Comparison of ENCODE assay signal across 1 mouse cellular context in the genomic region with DNA sequence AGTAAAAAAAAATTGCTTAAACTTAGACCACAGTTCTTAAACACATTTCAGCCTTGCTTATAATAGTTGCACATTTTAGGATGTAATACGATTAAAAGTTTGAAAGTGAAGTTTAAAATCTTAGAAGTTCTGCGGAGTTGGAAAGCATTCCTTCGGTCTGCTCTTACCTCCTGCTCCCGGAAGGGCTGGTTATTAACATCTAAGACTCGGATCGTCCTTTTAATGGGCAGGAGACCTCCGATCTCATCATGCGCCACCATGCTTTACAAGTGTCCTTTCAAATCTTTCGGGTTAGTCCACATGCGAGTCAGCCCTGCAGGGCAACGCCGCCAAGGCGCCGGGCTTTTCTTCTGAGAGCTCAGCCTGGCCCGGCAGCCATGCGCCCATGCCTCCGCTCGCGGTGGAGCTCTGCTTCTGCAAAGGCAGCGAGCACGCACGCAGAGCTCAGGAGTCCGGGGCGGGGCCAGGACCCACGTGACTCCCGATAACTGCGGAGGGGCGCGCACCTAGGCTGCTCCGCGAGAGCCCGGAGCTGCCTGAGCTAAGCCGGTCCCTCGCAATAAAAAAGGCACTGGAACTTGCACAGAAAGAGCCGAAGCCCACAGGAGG.
TF ChIP-seq lines count a peak whose summit lies in the region.

No protein-coding gene starts in this region.

TF ChIP-seq in myocyte, 11 proteins besides CTCF, POLR2A, EP300 and RAD21 (continued from another document):
- peak; percentile 97 for TF ChIP-seq POLR2AphosphoS2 (IDR thresholded peaks at IDR 0.05; ENCODE audit: insufficient read length, low read depth)
- no peak for TF ChIP-seq TCF12 (IDR thresholded peaks at IDR 0.05; ENCODE audit: insufficient read depth, poor library complexity, severe bottlenecking)
- no peak for TF ChIP-seq MYOD1 (IDR thresholded peaks at IDR 0.05; ENCODE audit: control insufficient read depth in 1 of 3, insufficient read length in 2 of 3, low read depth in 2 of 3)
- TF ChIP-seq REST (IDR thresholded peaks at IDR 0.05; ENCODE audit: insufficient read depth, insufficient read length): peak; percentile 27
- no peak for TF ChIP-seq TCF3 (IDR thresholded peaks at IDR 0.05; ENCODE audit: insufficient read length, low read depth)
- no peak for TF ChIP-seq SRF (IDR thresholded peaks at IDR 0.05; ENCODE audit: control insufficient read depth, insufficient read length, low read depth)
- TF ChIP-seq MYOG (IDR thresholded peaks at IDR 0.05; ENCODE audit: control insufficient read depth in 1 of 3, insufficient read depth in 1 of 3, insufficient read length in 2 of 3, low read depth in 2 of 3): peak in 1 of 3 experiments; percentile 43
- no peak for TF ChIP-seq CEBPB (IDR thresholded peaks at IDR 0.05; ENCODE audit: insufficient read depth, poor library complexity, severe bottlenecking)
